Mouse (Mus musculus): ENCODE measurements around the gene Gm21921. TPM values are rescaled to one million over a fixed set of nuclear protein-coding genes. Genes with fewer than 3 reads are reported as not detected.
"Not testable (repeated sequence)": the region's sequence is repeated elsewhere in the genome, so short reads cannot be mapped to it uniquely, and the experiment has no call there.

Gm21921 gene
- total RNA-seq (2014; rRNA removed): not detected in 2 replicates
- polyA plus RNA-seq (2015; fragmentation: Nextera tagmentation; extraction: Ambion mirVana): not detected in 2 replicates

- ATAC-seq; H3K27me3 ChIP-seq (ENCODE audit: insufficient read depth, low read length); H3K9ac ChIP-seq (replicated peaks; ENCODE audit: low read length); H3K4me2 ChIP-seq (ENCODE audit: low read depth, low read length); H3K9me3 ChIP-seq (ENCODE audit: low read length); DNase-seq (ENCODE audit: low spot score); H3K4me3 ChIP-seq (ENCODE audit: low read length); H3K27ac ChIP-seq; H3K36me3 ChIP-seq (ENCODE audit: insufficient read depth, low read length); H3K4me1 ChIP-seq (ENCODE audit: insufficient read depth, low read length): not testable (repeated sequence)
- WGBS: no CpG with 5 or more reads among the region's 2 CpGs
Observed at GRCm38 (mm10) chrY:24796143-24796542, at the start of gene Gm21921. Gm21921 (minus strand) TSS chrY:24796243.

Data from hindbrain, postnatal 0 days (tissue).